Mouse (Mus musculus) lung, postnatal 14 days (tissue): ENCODE results near the gene Hexa.

Experiments
- DNase-seq: peaks from one replicate; pipeline ENCODE4 v3.0.0; 2021

Gene Hexa

GRCm38 (mm10) chr9:59553719-59554118 lies 14.4 kb downstream of the Hexa start:
- no peak for DNase-seq

- DNase-seq: peak; percentile 83
Observed at GRCm38 (mm10) chr9:59565600-59565999, 26.3 kb downstream of the Hexa start.

GRCm38 (mm10) chr9:59567111-59567510 lies 27.8 kb downstream of the Hexa start:
- peak; percentile 76 for DNase-seq

- DNase-seq: no peak
Observed at GRCm38 (mm10) chr9:59571852-59572251, 32.5 kb downstream of the Hexa start.

GRCm38 (mm10) chr9:59577401-59577800 lies 38.1 kb downstream of the Hexa start:
- DNase-seq: no peak

- peak; percentile 87 for DNase-seq
Observed at GRCm38 (mm10) chr9:59577844-59578504, 38.6 kb downstream of the Hexa start, which contains the start of gene Celf6. Gene Celf6 (plus strand): TSS chr9:59577917.

- DNase-seq: no peak
Observed at GRCm38 (mm10) chr9:59578505-59578867, 39.1 kb downstream of the Hexa start.

- peak; percentile 72 for DNase-seq
Observed at GRCm38 (mm10) chr9:59584871-59585308, 45.5 kb downstream of the Hexa start.

GRCm38 (mm10) chr9:59588252-59588651 lies 48.9 kb downstream of the Hexa start:
- no peak for DNase-seq

- no peak for DNase-seq
Observed at GRCm38 (mm10) chr9:59588710-59589671, 49.7 kb downstream of the Hexa start.

- no peak for DNase-seq
Observed at GRCm38 (mm10) chr9:59589703-59590439, 50.5 kb downstream of the Hexa start.

GRCm38 (mm10) chr9:59601661-59602060 lies 62.3 kb downstream of the Hexa start:
- DNase-seq: no peak

- no peak for DNase-seq
Observed at GRCm38 (mm10) chr9:59605967-59606366, 66.6 kb downstream of the Hexa start.

- DNase-seq: no peak
Observed at GRCm38 (mm10) chr9:59610950-59611349, 71.6 kb downstream of the Hexa start.
